Mouse (Mus musculus) frontal cortex, postnatal 14 days (tissue): ENCODE measurements around the gene Nkapd1.
"Not testable (repeated sequence)": the region's sequence is repeated elsewhere in the genome, so short reads cannot be mapped to it uniquely, and the experiment has no call there.

Experiments used
- DNase-seq, 2 experiments: peaks; one replicate each; pipeline ENCODE4 v3.0.0; 2022; ENCODE audit warnings: low spot score in 2 of 2

Nkapd1 gene

DNA sequence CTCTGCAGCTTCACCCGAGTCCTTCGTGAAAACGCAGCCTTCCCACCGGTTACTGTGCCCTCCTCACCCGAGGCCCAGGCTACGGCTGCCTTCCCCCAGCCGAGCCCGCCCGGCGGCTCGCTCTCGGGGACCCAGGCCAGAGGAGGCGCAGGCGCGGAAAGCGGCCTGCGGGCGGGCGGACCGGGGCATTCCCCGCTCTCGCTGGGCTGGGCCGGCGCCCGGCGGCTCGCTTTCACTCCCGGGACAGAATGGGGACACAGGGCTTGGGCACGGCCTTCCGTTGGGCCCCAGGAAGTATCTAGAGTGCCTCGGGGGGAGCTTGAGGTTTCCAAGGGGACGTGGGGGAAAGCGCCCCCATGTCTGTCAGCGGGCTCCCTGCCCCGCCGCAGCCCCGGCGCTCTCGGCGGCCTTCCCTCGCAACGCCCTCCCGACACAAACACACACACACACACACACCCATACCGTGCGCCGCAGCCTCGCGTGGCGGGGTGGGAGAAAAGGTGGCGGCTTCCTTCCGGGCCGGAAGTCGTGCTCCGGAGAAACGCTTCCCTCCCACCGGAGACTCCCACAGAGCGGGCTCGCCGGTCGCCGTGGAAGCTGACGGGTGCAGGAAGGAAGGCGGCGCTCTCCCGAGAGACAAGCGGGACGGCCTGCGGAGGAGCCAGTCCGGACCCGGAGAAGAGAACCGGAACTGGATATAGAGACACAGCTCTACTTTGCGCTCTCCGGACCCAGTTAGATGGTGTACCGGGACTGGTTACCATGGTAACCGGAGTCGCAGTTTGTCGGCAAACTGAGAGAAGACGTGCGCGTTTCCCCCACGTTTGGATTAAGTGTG is at the start of gene Nkapd1, which contains the start of gene Pih1d2:
Gene Nkapd1 (minus strand): TSS at position 699 of the 838 bp plus-strand sequence.
Gene Pih1d2 (plus strand): TSS at position 556 of the 838 bp plus-strand sequence.
- DNase-seq, result peak; percentile 83 to 85

DNA sequence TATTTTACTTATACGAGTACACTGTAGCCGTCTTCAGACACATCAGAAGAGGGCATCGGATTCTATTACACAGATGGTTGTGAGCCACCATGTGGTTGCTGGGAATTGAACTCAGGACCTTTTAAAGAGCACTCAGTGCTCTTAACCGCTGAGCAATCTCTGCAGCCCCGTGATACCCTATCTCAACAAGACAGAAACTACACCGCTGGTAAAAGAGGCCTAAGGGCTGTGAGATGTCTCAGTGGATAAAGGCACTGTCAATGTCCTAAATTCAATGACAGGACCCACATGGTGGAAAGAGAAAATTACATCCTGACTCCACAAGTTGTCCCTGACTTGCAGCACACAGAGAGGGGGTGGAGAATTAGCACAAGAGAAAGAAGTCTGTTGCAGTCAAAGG is 49.2 kb upstream of the Nkapd1 start:
- no peak for DNase-seq

DNA sequence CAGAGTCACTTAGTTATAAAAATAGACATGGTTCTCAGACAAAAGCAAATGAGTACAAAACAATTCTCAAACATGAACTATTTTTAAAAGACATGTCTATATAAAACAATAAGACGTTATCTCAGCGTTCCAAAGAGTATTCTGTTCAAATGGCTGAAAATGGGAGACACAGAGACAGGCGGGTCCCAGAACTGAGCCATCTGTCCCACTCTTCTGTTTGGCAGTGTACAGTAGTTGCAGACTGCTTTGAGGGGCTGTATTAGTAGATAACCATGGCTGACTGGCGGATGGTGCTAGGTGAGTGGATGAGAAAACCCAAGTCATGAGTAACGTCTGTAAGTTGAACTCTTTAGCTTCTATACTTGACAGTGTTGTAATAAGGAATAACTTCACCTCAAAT is 47.6 kb upstream of the Nkapd1 start:
- DNase-seq, result no peak

DNA sequence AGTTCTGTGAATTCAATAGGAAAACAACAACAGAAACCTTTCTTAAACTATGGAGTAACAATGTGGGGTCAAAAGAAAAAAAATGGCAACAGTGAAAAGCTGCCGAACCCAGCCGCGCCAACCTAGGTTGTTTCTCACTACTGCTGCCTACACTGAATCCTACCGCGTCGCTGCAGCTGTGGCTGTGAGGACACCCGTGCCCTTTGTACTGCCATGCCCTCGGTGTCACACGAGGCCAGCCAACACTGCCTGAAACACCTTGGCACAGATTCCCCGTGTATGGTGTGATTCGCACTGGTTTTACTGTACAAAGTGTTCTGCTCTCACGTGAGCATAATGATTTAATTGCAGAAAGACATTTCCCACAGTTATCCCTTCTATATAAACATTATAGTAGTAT is 43.2 kb upstream of the Nkapd1 start:
- DNase-seq, result no peak

DNA sequence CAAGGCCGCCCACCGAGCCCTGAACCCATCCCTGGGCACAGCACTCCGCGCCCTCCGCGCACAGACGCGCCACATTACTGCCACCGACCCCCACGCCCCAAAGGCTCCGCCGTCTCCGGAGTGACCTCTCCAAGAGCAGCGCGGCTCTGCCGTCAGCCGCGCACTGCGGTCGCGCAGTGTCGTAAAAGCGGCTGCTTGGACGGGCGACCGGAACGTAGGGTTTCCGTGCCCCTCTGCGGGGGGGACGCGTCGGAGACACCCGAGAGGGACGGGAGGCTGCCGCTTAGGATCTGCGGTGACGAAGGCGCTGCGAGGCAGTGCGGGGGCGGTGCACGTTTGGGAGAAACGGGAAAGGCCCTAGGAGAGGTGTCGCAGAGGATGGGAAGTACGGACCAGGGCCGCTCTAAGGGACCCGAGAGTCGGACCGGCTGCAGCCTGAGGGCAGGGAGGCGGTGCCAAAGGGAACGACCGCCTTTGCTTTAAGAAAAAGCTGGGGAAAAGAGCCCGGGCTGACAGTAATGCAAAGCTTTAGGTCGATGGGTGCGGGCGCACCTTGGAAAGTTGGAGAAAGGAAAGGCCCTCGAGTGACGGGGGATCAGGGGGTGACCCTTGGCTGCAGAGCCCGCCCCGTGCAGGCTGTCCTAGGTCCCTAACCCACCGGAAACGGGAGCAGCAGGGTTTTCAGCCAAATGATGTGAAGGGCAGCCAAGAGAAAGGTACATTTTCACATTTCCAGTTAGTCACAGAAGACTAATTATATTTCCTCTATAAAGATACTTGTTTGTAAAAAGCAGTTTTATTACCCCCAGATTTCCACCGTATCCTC is 42.3 kb upstream of the Nkapd1 start, which contains the start of gene Dlat:
Gene Dlat (minus strand): TSS at position 389 of the 826 bp plus-strand sequence.
- DNase-seq, result peak; percentile 80 to 84

DNA sequence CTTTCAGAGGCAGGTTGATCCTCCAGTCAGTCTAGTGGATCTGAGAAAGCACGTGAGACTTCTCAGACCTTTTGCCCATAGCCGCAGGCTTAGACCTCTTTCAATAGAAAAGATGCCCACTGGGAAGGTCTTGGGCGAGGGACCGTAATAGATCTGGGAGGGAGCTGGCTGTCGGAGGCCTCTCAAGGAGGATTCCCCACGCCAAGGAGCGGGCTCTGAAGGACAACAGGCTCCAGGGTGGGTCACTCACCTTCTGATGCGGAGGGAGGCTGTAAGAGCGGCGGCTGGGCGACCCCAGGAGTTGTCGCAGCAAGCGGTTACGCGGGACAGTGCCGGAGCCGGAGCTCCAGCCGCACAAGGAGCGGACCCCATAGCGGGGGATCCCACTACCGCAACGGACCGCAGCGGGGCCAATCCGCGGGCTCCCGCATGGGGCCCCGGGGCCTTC is 41.7 kb upstream of the Nkapd1 start:
- DNase-seq, result no peak

DNA sequence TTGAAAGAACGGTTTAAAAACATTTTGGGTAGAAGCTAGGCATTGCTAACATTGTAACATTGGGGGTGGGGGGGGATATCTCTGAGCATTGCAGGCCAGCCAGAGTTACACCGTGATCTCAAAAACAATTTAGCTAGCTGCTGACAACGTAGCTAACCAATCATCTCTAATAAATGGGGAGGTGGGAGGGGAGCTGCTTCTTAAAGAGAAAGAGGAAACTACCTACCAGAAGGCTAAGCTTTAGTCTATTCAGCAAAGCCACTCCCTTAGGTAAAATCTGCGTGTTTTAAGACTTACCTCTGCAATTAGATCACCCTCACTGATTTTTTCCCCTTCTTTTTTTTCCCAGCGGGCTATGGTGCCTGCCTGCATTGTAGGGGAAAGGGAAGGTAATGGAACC is 41.1 kb upstream of the Nkapd1 start:
- DNase-seq, result no peak

DNA sequence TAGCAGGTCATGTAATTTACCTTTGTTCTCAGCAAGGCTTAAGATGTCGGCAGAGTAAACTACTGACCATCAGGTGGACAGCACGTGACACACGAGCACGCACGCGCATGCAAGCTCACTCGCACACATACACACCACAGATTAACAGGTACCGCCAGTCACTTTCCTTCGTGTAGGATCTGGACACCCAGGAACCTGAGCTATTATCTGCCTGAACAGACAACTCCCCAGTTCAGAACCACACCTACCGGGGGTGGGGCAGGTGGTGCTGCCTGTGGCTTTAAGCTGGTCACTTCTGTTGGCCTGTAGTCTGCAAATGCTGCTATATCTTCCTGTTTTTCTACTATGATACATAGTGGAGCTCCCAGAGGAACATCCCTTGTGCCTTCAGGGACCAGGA is 33.2 kb upstream of the Nkapd1 start:
- no peak for DNase-seq

DNA sequence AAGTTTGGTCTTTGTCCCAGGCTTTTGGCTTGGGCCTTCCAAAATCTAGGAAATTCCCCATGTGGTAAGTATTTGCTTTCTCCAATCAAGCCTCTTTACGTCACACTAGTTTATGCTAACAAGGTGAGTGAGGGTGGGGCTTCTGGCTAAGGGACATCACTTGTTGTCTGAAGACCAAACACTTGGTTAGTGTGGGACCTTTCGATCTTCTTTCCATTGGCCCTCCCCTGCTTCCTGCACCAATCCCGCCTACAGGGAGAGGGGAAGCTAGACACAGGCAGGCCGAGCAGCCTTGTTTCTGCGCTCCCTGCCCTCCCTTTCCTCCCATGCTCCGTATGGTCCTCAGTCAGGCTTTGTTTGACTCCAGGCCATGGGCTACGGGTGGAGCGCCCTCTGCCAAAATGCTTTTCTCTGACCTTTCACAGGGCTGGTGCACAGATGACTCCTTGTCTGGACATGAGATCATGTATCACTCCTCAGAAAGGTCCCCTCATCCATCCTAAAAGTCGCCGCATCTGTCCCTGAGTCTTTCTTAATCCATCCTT is 29.6 kb upstream of the Nkapd1 start:
- DNase-seq, result no peak

DNA sequence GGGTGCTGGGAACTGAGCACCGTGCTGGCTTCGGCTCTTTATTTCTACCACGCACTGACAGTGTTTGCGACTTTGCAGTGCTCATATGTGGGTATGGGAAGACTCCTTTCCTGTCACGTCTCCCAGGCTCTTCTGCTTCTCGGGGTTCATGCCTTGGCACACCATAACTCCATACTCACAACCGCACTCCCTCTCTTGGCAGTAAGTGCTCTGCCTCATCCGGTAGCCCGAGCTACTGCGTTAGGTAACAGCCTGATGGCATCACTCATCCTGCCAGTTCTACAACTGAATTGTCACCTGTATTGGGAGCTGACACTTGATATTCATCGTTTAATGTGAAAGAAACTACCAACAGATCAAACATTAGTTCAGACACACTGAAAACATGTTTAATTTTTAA is 17.0 kb upstream of the Nkapd1 start:
- no peak for DNase-seq

DNA sequence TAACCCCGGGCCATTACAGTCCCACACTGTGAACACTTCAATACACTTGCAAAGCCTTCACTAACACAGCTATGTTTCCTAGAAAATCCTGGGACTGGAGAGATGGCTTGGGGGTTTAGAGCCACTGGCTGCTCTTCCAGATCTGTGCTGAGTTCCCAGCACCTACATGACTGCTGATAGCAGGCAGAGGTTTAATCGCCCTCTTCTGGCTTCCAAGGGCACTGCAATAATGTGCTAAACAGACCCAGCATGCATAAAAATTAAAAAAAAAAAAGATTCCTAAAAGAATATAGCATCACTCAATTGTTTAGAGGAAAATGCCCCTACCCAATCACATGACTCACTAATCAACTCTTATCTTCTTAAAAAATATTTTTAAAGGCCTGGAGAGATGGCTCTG is 15.8 kb upstream of the Nkapd1 start:
- DNase-seq, result no peak

DNA sequence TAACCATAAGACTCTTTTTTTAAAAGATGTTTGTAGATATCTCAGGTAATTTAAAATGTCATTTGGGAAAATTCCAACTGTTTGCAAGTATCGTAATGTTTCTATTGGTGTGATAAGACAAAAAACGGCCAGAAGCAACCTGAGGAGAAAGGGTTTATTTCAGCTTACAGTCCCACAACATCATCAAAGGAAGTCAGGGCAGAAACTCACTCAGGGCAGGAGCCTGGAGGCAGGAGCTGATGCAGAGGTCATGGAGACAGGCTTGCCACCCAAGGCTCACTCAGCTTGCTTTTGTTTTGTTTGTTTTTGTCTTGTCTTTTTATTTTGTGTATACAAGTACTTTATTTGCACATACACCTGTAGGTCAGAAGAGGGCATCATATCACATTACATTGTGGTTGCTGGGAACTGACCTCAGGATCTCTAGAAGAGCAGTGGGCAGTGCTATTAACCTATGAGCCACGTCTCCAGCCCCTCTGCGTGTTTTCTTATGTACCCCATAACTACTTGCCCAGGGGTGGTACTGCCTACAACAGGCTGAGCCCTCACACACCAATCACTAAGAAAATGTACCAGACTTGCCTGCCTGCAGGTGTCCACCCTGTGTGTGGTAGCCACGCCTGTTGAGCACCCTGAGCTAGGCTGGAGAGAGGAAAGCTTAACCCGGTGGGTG is 14.9 kb upstream of the Nkapd1 start:
- DNase-seq, result no peak

DNA sequence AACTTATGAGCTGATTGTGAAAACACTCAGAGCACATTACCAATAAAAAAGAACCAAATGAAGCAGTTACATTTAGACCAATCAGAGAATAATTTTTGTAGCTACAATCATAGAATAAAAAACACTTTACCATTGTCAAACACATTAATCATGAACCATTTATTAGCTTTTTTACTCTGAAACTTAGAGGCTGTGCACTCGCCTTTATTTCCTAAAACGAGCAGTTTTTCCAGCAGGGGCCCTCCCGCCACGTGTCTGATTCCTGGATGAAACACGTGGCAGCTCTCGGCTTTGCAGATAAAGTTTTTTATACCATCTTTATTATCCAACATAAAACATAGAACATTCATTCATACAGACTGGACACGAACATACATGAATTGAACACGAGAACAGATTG is 13.6 kb upstream of the Nkapd1 start:
- not testable (repeated sequence) for DNase-seq

DNA sequence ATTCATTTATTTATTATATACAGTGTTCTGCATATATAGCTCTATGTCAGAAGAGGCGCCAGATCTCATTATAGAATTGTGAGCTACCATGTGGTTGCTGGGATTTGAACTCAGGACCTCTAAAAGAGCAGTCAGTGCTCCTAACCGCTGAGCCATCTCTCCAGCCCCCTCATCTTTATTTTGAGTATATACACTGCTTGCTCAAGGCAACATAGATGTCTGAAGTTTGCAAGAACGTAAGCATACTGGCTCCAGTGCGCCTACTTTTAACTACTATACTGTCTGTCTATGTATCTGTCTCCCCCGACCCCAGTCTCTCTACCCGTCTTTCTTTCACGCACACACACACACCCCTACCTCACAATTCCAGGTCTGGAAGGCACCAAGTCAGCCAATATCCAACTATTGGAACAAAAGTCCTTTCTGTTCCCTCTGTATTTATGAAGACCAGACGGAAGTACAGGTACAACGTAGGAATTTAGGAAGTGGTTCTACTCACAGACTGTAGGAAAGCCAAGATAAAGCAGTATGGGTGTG is 598 bp upstream of the Nkapd1 start:
- DNase-seq, result no peak

DNA sequence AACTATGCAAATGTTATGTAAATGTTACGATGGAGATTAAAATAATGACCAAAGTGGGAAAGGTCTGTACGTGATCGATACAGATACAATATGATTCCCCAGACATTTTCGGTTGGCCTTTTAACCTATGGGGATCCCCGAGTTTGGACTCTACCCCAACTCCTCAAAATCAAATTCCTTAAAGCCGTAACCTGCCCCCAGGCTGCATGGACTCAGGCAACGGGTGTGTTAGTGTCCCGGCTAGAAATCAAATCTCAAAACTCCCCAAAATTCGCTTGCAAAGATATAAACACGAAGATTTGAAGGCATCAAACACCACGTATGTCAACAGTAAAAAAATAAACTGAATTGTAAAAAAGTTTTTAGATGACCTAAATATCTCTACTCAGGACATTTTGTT is 1.1 kb downstream of the Nkapd1 start:
- no peak for DNase-seq

DNA sequence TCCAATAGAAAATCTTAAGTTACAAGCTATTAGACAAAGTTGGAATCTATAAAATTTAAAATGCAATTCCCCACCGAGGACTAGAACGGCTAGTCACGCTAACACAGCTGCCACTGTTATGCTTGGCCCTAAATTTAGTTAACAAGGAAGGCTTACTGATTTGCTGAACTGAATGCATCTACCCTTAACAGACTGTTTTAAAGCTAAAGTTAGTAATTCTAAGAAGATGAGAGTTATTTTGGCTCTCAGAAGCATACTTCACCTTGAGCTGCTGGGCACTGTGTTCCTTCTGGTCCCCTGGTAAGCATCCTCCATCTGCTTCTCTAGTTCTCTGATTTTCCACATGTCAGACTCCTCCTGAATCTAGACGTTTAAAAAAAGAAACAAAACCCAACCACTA is 5.1 kb downstream of the Nkapd1 start:
- no peak for DNase-seq

DNA sequence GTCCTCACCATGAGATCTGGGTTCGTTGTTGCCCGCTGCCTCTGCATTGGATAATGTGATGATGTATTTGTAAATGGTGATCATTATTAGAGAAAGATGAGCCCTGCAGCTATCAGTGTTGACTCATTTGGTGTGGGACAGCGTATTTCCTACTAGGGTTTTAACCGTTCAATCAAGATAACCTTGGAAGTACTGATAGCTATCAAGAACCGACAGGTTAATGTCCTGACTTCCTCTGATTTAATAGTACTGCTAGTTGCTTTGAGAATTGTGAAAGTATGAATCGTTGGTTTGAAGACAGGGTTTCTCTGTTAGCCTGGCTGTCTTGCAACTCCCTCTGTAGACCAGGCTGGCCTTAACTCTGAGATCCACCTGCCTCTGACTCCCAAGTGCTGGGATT is 12.9 kb downstream of the Nkapd1 start:
- no peak for DNase-seq

DNA sequence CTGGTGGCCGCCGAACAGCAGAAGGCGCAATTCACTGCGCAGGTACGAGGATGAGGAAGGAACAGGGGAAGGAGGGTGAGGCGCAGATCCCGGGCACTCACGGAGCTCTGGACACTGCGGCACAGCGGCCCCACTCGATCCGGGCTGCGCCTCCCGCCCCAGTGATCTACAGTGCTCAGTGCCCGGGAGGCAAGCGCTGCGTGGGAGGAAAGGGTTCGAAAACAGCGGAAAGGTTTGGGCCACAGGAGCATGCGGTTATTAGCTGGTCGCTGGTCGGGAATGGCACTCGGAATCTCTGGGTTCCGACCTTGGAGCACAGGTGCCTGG is 13.3 kb downstream of the Nkapd1 start:
- DNase-seq, result no peak

DNA sequence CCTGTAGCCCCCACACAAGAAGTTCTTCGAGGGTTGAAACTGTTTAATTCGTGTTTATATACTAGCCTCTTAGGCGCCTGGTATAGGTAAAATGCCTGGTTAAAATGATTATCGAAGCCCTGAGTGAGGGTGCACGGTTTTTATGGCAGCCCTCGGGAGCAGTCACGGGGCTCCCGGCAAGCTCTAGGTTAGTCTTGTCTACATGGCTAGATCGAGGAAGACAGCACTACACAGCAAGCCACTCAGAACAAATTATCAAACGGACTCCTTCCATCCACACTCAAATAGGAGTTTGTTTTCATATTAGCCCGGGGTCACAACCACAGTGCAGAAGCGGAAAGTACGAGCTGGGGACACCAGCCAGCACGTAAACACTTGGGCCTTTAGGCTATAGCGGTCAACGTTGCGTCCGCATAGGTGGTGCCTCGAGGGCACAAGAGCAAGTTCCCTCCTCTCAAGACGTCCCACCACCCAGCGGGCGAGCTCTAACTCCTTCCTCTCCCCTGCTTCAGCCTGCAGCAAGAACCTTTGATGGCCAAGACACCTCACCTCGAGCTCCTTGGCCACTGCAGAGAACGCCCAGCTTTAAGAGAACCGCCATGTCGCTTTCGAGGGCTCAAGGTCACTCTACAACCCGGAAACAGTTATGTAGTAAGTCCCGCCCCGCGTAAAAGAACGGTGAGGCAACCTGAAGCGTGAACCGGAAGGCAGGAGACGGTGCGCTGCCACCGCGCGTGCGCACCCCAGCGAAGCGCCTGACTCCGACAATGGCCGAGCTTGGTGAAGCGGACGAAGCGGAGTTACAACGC is 13.9 kb downstream of the Nkapd1 start, which contains the start of the genes Sdhd and Timm8b:
Gene Sdhd (minus strand): TSS at position 624 of the 809 bp plus-strand sequence.
Gene Timm8b (plus strand): TSS at position 722 of the 809 bp plus-strand sequence.
- DNase-seq, result peak; percentile 91 to 92

DNA sequence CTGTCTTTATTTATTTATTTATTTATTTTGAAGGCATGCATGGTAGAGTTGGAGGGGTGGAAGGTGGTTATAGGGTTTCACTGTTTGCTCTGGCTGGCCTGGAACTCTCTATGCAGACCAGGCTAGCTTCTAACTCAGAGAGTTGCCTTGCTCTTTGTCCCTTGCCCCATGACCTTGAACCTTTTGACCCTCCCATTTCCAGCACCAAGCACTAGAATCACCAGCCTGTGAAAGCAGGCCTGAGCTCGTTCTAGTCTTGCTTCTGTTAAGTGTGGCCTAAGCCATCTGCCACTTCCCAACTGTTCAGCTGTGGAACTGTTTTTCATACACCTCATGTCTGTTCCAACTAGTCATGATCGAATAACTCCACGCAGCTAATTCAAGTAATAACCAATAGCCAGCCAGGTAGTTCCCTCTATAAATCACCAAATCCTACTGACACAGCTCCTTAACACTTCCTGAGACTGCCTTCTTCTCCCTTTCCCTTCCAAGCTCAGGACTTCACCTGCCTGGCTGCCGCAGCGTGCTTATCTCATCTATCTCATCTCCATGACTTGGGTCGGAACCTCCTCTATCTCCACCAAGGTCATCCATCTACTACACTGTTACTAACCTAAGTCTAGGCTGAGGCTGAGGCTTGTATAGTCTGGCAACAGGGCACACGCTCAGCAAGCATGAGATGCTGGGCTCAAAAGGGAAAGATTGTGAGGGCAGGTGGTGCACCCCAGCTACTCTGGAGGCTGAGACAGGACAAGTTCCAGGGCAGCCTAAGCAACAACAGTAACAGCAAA is 15.0 kb downstream of the Nkapd1 start:
- no peak for DNase-seq
